Mouse (Mus musculus) midbrain, embryonic 14.5 days (tissue): ENCODE measurements around the gene Palm3. TPM values are rescaled to one million over a fixed set of nuclear protein-coding genes. Genes with fewer than 3 reads are reported as not detected.

Source experiments
- ATAC-seq: fragments of 200-750 bp; cut with Nextera tagmentation; 2 replicates; pipeline ENCODE4 v1.8.0; 2017; ENCODE audit warnings: moderate number of reproducible peaks, moderate library complexity; ENCODE audit not compliant: low FRiP score, low TSS enrichment
- DNase-seq: peaks from one replicate; pipeline ENCODE4 v3.0.0-alpha.2; 2015
- H3K27ac ChIP-seq: fragments of 300-500 bp; sonication (generic); replicated peaks from 2 replicates; pipeline ENCODE4 v1.5.1; 2014; ENCODE audit warnings: mild to moderate bottlenecking, low read depth, low read length, moderate library complexity
- H3K27me3 ChIP-seq: fragments of 300-500 bp; sonication (generic); 2 replicates; pipeline ENCODE4 v1.6.1; 2014; ENCODE audit warnings: low read length, control low read depth, mixed read lengths; ENCODE audit not compliant: control insufficient read depth, insufficient read depth
- H3K36me3 ChIP-seq: fragments of 300-500 bp; sonication (generic); 2 replicates; pipeline ENCODE4 v1.6.1; 2014; ENCODE audit warnings: low read length, control low read depth; ENCODE audit not compliant: control insufficient read depth, insufficient read depth
- H3K4me1 ChIP-seq: fragments of 300-500 bp; sonication (generic); 2 replicates; pipeline ENCODE4 v1.6.1; 2014; ENCODE audit warnings: mild to moderate bottlenecking, antibody characterized with exemption, low read length, control low read depth; ENCODE audit not compliant: control insufficient read depth, insufficient read depth
- H3K4me2 ChIP-seq: fragments of 300-500 bp; sonication (generic); 2 replicates; pipeline ENCODE4 v1.6.1; 2014; ENCODE audit warnings: mild to moderate bottlenecking, low read length, moderate library complexity
- H3K4me3 ChIP-seq: fragments of 300-500 bp; sonication (generic); replicated peaks from 2 replicates; pipeline ENCODE4 v1.5.1; 2014; ENCODE audit warnings: low read depth, low read length
- H3K9ac ChIP-seq: fragments of 300-500 bp; sonication (generic); replicated peaks from 2 replicates; pipeline ENCODE4 v1.6.1; 2014; ENCODE audit warnings: mild to moderate bottlenecking, low read length, moderate library complexity
- H3K9me3 ChIP-seq: fragments of 300-500 bp; sonication (generic); 2 replicates; pipeline ENCODE4 v1.6.1; 2016; ENCODE audit warnings: low read length, control low read depth, mixed read lengths; ENCODE audit not compliant: control insufficient read depth
- WGBS: fragments of 180-500 bp; shearing (Covaris S2); extraction: QIAGEN DNeasy Blood & Tissue Kit; methylation state at CpG from one replicate; pipeline ENCODE4 v1.1.7; 2014; 5-methylcytosine and 5-hydroxymethylcytosine counted together
- polyA plus RNA-seq: library from polyadenylated mRNA; unstranded; fragments of >200 nt; fragmentation: Nextera tagmentation; extraction: Ambion mirVana; gene quantifications from 2 replicates; pipeline ENCODE4 v1.2.1, GENCODE M21; 2014

Gene Palm3
- polyA plus RNA-seq, 1 experiment from 2014 or later = 0.87 TPM

- Histone ChIP-seq H3K36me3 (no peaks in the 10 kb centered on the region), H3K4me3 (no peak overlapping the region), H3K27me3 (peaks cover 54% of the 10 kb centered on the region), H3K27ac (no peak overlapping the region), H3K9ac (no peak overlapping the region; the same call in 1 of the 2 replicates), H3K4me1 (no peaks in the 10 kb centered on the region), H3K4me2 (no peak overlapping the region), H3K9me3 (no peaks in the 10 kb centered on the region)
- DNase-seq (no peak), ATAC-seq (no peak)
- WGBS = 40% methylated on average over 12 of the region's 12 CpGs
Observed at GRCm38 (mm10) chr8:84042948-84043342, 21.7 kb downstream of the Palm3 start.

- Histone ChIP-seq H3K4me3 (no peak overlapping the region), H3K9ac (no peak overlapping the region), H3K36me3 (no peaks in the 10 kb centered on the region), H3K27ac (no peak overlapping the region), H3K4me1 (no peaks in the 10 kb centered on the region), H3K4me2 (no peak overlapping the region), H3K9me3 (no peaks in the 10 kb centered on the region), H3K27me3 (peaks cover 54% of the 10 kb centered on the region)
- WGBS = 2% methylated on average over 7 of the region's 7 CpGs
- ATAC-seq (no peak), DNase-seq (no peak)
Observed at GRCm38 (mm10) chr8:84044103-84044502, 22.8 kb downstream of the Palm3 start.

DNA sequence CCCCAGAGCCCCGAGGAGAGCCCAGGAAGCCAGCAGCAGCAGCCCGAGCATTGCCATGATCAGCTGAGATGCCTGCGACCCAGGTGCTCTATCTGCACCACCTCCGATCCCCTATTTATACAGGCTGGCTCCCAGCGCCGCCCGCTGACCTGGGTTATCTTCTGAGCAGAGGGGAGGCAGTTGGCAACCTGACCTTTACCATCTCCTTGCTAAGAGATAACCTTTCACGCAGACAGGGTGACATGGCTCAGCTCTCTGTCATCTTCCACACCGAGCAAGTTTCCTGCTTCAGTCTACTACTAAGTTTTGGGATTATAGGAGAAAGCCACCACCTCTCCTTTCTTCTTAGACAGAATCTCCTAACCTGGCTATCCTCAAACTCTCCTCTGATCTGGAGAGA, 23.6 kb downstream of the Palm3 start, which contains the start of gene Rln3:
Rln3 (minus strand) TSS at position 101 of the 400 bp plus-strand sequence.
- H3K27me3 ChIP-seq = peaks cover 54% of the 10 kb centered on the region
- 0 out of 2 replicates have a peak within 1 kb of the TSS, but pooled peaks have one; percentile 19 for H3K4me2 ChIP-seq
- ATAC-seq = no peak
- no peaks in the 10 kb centered on the region for H3K36me3 ChIP-seq
- no peaks in the 10 kb centered on the region for H3K4me1 ChIP-seq
- no peak within 1 kb of the TSS for H3K4me3 ChIP-seq
- H3K9me3 ChIP-seq = no peaks in the 10 kb centered on the region
- H3K27ac ChIP-seq = no peak within 1 kb of the TSS
- H3K9ac ChIP-seq = no peak within 1 kb of the TSS
- WGBS = 10% methylated on average over 9 of the region's 9 CpGs
- DNase-seq = no peak

DNA sequence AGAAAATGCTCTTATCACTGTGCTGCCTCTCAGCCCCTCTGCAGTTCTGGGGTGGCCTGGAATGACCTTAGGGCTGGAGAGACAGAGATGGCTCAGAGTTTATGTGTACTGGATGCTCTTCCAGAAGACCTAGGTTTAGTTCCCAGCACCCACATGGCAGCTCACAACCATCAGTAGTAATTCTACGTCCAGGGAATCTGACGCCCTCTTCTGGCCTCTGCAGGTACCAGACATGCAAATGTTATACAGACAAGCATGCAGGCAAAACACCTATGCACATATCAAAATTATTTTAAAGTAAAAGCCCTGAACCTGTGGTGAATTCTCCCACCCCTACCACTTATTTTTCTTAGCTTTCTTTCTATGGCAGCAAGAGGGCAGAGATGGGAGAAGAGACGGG, 25.2 kb downstream of the Palm3 start:
- ATAC-seq (no peak), DNase-seq (no peak)
- no peak overlapping the region for H3K9ac ChIP-seq
- no peaks in the 10 kb centered on the region for H3K4me1 ChIP-seq
- no peak overlapping the region for H3K27ac ChIP-seq
- no peaks in the 10 kb centered on the region for H3K9me3 ChIP-seq
- H3K36me3 ChIP-seq = no peaks in the 10 kb centered on the region
- no peak overlapping the region for H3K4me3 ChIP-seq
- 81% methylated on average over 3 of the region's 3 CpGs for WGBS
- no peak overlapping the region for H3K4me2 ChIP-seq
- peaks cover 43% of the 10 kb centered on the region for H3K27me3 ChIP-seq

DNA sequence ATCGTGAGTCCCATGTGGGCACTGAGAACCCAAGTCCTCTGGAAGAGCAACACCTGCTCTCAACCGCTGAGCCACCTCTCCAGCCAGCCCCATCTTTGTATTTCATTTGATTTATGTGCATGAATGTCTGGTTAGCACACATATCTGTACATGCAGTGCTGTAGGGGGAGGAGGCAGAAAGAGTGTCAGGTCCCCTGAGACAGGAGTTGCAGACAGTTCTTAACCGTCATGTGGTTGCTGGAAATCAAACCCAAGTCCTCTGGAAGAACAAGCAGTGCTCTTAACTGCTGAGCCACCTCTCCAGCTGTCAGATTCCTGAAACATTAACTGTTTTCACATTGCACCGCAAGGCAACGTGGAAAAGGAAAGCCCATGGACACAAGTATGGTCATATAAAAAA, 26.9 kb downstream of the Palm3 start:
- H3K4me2 ChIP-seq = no peak overlapping the region
- ATAC-seq (no peak), DNase-seq (no peak)
- H3K4me1 ChIP-seq = no peaks in the 10 kb centered on the region
- peaks cover 26% of the 10 kb centered on the region for H3K27me3 ChIP-seq
- no peak overlapping the region for H3K27ac ChIP-seq
- H3K9me3 ChIP-seq = no peaks in the 10 kb centered on the region
- no peak overlapping the region for H3K9ac ChIP-seq
- no peak overlapping the region for H3K4me3 ChIP-seq
- no peaks in the 10 kb centered on the region for H3K36me3 ChIP-seq
- 87% methylated on average over 5 of the region's 5 CpGs for WGBS

DNA sequence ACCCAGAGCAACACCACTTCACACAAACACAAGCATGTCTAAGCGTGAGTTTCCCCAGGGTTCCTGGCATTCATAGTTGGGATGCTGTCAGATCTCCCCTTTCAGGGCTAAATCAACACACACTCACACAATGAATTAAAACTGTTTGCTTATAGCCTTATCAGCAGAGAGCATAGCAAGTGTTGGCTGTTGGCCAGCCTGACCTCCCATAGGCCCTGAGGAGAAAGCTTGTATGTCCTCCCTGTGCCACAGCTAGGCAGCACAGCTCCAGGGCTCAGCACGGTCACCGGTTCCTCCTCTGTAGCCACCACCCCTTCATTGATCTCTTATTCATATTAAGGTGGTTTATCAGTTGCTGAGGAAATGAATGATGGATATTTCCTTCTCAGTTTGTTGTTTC, 31.5 kb downstream of the Palm3 start:
- ATAC-seq (no peak), DNase-seq (peak; percentile 32)
- H3K4me3 ChIP-seq = no peak overlapping the region
- H3K9me3 ChIP-seq = no peaks in the 10 kb centered on the region
- no peaks in the 10 kb centered on the region for H3K36me3 ChIP-seq
- WGBS = 68% methylated on average over 3 of the region's 3 CpGs
- no peak overlapping the region for H3K9ac ChIP-seq
- no peaks in the 10 kb centered on the region for H3K4me1 ChIP-seq
- H3K4me2 ChIP-seq = no peak overlapping the region
- H3K27me3 ChIP-seq = no peaks in the 10 kb centered on the region
- H3K27ac ChIP-seq = no peak overlapping the region

GRCm38 (mm10) chr8:84053229-84053628, 32.0 kb downstream of the Palm3 start:
- ATAC-seq = no peak
- H3K36me3 ChIP-seq = no peaks in the 10 kb centered on the region
- 87% methylated on average over 5 of the region's 5 CpGs for whole genome bisulfite sequencing
- no peaks in the 10 kb centered on the region for H3K27me3 ChIP-seq
- no peak for DNase-seq
- H3K4me2 ChIP-seq = no peak overlapping the region
- H3K9ac ChIP-seq = no peak overlapping the region
- H3K4me3 ChIP-seq = no peak overlapping the region
- H3K27ac ChIP-seq = no peak overlapping the region
- no peaks in the 10 kb centered on the region for H3K9me3 ChIP-seq
- H3K4me1 ChIP-seq = no peaks in the 10 kb centered on the region

- ATAC-seq (no peak), DNase-seq (no peak)
- H3K4me3 ChIP-seq = no peak overlapping the region
- no peaks in the 10 kb centered on the region for H3K36me3 ChIP-seq
- no peak overlapping the region for H3K27ac ChIP-seq
- no peaks in the 10 kb centered on the region for H3K9me3 ChIP-seq
- no peak overlapping the region for H3K4me2 ChIP-seq
- H3K9ac ChIP-seq = no peak overlapping the region
- H3K4me1 ChIP-seq = no peaks in the 10 kb centered on the region
- no peaks in the 10 kb centered on the region for H3K27me3 ChIP-seq
- WGBS = 100% methylated on average over 1 of the region's 1 CpGs
Observed at GRCm38 (mm10) chr8:84057827-84058226, 36.6 kb downstream of the Palm3 start.

- H3K36me3 ChIP-seq = no peaks in the 10 kb centered on the region
- H3K4me3 ChIP-seq = no peak overlapping the region
- H3K27me3 ChIP-seq = no peaks in the 10 kb centered on the region
- no peak overlapping the region for H3K4me2 ChIP-seq
- no peak overlapping the region for H3K9ac ChIP-seq
- 90% methylated on average over 2 of the region's 2 CpGs for WGBS
- DNase-seq = no peak
- ATAC-seq = no peak
- no peaks in the 10 kb centered on the region for H3K9me3 ChIP-seq
- no peak overlapping the region for H3K27ac ChIP-seq
- no peaks in the 10 kb centered on the region for H3K4me1 ChIP-seq
Observed at GRCm38 (mm10) chr8:84059226-84059625, 38.0 kb downstream of the Palm3 start.
